Mouse (Mus musculus) olfactory bulb, adult 2 months (tissue): Measurements from ENCODE around the gene Tgfbr2.

Source experiments
- CTCF ChIP-seq: fragments of 200-500 bp; IDR thresholded peaks from 2 replicates; pipeline ENCODE4 v1.5.1; 2012; ENCODE audit warnings: low read depth, mild to moderate bottlenecking, low read length, moderate library complexity; ENCODE audit not compliant: insufficient read depth
- POLR2A ChIP-seq: fragments of 200-500 bp; IDR thresholded peaks from 2 replicates; pipeline ENCODE4 v1.6.1; 2012; ENCODE audit warnings: mild to moderate bottlenecking, low read depth, low read length, moderate library complexity; ENCODE audit not compliant: insufficient read depth

DNA sequence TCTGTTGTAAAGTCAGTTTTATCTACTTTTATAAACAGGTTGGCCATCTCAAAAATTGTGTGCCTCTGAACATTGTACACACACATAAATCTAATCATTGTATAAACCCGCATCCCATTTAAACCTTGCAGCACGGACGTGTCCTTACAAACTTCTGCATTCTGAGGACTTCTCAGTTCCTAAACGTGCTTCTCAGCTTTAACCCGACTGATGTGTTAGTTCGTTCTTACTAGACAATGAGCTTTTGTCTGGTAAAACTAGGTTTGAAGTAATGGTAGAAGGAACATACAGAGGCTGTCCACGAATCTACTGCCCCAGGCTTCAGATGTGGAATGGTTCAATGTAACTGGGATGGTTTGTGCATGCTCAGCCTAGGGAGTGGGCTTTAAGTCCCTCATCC, 41.9 kb upstream of the Tgfbr2 start:
- TF ChIP-seq POLR2A (no peak), CTCF (no peak)
